Mouse (Mus musculus): Measurements from ENCODE around the gene Atf7ip2.

The Atf7ip2 gene

DNA sequence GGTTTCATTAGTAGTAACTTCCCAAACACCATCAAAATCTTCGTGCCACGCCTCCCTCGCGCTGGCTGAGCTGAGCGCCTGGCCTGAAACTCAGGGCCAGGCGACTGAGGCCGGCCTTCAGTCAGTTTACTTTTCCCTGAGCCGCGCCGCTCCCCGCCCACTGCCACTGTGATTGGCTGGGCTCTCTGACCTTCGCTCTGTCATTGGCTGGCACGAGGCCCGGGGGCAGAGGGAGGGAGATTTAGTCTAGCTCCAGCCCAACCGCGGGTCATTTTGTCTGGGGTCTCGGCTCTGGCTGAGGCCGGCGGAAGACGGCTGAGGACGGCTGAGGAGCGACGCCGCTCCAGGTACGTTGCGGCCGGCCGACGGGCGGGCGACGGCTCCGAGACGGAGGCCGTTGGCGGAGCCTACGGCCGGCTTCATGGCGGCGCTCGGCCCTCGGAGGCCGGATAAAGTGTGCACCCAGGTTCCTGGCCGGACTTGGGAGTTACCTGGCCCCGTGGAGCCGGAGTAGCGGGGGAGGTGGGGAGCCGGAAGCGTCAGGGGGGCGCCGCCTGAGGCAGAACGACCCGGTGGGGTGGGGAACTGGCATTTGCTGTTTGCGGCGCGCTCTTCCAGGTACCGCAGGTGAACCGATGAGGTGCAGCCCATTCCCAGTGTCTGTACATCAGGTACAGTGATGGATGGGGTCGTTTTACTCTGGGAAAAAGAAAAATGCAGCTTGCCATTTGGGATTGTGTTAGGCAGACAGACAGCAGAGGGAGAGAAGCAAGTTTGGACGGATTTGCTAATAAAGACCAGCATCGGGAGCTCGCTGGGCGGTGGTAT lies at the start of gene Atf7ip2:
Atf7ip2 (plus strand) TSS at position 34 of the 828 bp plus-strand sequence.
- TF ChIP-seq GATA4 (IDR thresholded peaks at IDR 0.05; ENCODE audit: insufficient replicate concordance, low read length) = no peak

DNA sequence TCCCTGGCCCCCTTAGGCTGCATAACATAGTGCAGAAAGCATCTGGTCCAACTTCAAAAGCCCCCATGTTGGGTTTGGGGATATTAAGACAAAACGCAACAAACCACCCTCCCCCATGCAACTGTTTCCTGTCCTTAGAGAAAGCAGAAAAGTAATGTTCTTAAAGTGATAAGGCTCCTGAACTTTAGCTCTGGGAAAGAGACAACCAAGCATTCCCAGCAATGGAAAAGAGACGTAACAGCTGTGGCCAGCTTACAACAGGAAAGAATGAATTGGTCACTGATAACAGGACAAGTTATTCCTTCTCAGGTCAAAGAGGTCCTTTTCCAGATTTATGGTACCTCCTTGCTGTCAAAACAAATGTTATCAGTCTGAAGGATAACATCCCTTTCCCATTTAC lies 49.3 kb upstream of the Atf7ip2 start:
- TF ChIP-seq GATA4 (IDR thresholded peaks at IDR 0.05; ENCODE audit: insufficient replicate concordance, low read length) = no peak

DNA sequence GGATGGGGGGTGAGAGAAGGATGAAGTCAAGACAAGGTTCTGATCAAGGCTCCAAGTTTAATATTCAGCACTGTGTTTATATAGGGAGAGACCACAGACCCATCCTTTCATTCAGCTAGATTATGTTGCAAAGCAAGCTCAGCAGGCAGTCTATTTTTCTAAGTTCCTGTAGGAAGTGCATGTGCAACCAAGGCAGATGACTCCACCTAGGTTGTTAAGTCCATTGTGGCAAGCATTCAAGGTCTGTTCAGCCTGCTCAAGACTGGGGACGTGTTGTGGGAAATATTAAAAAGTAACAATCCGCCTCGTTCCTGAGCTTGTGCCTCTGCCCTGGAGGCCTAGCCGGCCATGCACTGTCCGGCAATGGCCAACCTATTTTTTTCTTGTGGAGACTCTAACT lies 45.1 kb upstream of the Atf7ip2 start:
- no peak for TF ChIP-seq GATA4 (IDR thresholded peaks at IDR 0.05; ENCODE audit: insufficient replicate concordance, low read length)

DNA sequence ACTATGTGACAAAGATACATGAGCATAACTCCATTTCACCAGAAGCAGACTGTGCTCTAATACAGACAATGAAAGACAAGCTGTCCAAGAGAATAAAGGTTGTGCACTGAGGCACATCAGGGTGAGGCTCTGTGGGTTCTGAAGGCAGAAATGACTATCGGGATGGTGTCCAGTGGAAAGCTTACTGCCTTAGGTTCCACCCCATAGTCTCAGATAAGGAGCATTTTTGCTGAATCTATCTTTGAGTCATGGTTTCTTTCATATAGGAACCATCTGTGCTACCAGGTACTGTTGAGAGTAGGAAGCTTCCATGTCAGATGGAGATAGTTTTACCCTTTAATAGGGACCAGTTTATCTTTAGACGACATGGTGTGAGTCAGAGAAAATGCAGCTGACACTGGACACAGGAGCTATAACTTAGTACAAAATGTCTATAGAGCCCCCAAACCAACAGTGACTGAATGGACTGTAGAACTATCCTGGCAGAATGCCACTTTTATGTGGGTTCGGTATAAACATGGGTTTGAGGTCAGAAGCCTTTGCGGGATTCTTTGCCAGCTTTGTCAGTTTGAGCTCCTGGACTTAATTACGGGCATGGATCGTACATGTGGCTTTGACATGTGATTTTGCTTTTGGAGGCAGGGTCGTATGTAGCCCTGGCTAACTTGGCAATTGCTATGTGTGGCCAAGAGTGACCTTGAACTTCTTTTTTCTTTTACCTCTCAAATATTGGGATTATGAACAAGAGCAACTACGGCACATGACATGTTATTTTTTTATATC lies 23.2 kb upstream of the Atf7ip2 start:
- no peak for TF ChIP-seq GATA4 (IDR thresholded peaks at IDR 0.05; ENCODE audit: insufficient replicate concordance, low read length)

DNA sequence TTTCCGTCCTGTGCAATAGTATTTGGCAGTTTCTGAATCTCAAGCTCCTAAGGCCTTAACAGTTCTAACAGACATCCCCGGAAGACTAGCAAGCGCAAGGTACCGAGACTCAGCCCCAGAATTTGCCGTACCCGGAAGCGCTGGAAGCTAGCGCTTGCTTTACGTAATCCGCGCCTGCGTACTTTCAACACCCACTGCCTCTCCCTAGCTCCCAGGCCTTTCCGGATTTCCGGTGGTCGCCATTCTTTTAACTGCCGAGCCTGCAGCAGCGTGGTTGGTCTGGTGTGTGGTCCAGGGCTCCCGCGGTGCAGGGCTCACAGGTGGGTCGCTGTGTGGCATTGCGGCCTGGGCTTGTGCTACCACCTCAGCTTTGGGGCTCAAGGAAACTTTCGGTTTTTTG lies 22.5 kb upstream of the Atf7ip2 start, which contains the start of gene Rpl39l:
Rpl39l (plus strand) TSS at position 222 of the 400 bp plus-strand sequence.
- no peak for TF ChIP-seq GATA4 (IDR thresholded peaks at IDR 0.05; ENCODE audit: insufficient replicate concordance, low read length)

DNA sequence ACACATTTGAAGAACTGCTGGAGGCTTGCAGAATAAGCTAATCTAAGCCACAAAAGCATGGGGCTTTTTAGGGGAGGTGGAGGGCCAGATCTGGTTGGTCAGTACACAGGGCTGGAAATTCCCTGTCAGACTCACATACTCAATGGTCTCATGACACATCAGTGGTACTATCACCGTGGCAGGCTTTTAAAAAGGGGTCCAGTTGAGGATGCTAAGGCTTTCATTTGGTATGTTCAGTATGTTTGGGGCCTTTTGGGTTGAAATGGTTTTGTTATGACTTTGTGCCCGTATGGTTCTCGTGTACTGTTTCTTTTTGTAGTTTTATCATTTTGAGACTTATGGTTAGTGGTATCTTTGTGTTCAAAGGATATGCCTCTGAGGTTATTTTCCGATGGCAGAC lies 21.2 kb upstream of the Atf7ip2 start:
- no peak for TF ChIP-seq GATA4 (IDR thresholded peaks at IDR 0.05; ENCODE audit: insufficient replicate concordance, low read length)

DNA sequence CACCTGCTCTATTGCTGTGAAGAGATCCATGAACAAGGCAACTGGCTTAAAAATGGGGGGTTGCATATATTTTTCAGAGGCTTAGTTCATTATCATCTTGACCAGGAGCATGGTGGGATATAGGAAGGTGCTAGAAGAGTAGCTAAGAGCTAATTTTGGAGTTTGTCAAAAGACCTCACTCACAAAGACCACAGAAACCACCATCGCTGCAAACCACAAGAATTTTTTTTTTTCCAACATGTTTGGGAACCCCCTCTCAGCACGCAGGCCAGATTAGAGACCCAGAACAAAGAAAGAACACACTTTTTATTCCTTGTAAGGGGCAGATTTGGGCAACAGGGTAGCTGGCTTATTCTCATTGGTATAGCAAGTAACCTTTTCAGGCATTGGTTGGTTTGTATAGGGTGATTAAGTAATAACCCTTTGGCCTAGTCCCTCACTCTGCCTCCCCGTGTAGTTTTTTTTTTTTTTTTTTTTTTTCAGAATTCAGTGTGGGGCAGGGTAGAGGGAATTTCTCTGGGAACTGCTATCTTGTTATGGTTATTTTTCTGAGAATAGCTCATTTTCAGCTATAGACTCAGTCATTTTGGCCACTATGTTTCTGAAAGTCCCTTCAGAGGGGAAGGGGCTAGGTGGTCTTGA lies 20.2 kb upstream of the Atf7ip2 start:
- TF ChIP-seq GATA4 (IDR thresholded peaks at IDR 0.05; ENCODE audit: insufficient replicate concordance, low read length) = no peak

DNA sequence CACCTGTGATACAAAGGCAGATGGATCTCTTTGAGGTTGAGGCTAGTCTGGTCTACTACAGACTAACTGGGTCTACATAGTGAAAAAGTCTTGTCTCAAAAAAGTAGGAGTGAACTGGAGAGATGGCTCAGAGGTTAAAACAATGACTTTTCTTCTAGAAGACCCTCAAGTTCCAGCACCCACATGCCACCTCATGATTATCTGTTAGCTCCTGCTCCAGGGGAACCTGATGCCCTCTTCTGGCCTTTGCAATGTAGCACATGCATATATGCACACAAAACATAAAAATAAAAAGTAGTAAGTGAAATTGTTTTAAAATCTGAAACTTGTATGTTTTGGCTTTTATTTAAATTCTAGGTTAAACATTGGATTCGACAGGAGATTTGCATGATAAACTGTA lies 16.3 kb downstream of the Atf7ip2 start:
- no peak for TF ChIP-seq GATA4 (IDR thresholded peaks at IDR 0.05; ENCODE audit: insufficient replicate concordance, low read length)

DNA sequence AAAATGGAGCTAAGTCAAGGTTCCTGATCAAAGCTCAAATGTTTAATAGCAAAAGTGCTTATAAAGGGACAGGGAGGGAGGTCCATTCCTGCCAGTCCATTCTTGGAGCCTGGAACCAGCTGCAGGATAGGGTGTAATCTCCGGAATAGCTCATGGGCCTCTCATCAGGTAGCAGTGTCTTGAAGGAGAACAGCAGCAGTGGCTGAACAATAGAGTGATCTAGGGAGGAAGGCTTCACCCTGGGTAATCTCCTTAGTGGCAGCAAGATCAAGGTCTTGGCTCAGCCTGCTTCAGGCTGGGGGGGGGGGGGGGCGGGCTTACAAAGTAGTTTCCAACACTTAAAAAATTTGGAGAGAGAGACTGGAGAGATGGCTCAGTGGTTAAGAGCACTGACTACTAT lies 34.8 kb downstream of the Atf7ip2 start:
- TF ChIP-seq GATA4 (IDR thresholded peaks at IDR 0.05; ENCODE audit: insufficient replicate concordance, low read length) = no peak

DNA sequence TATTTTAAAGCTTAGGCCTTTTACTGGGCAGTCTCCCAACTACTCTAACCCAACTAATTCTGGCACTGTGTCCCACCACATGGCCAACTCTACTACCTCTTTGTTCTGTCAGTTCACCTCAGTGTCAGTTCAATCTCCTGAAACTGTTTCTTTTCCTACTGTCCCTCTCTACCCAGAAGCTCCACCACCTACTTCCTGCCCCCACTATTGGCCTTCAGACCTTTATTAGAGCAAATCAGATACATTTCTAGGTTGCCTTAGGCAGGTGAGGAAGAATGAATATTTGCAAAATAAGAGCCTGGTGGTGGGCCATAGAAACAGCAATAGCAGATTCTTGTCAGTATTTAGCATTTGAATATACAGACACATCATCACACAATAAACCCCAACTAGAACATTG lies 44.1 kb downstream of the Atf7ip2 start:
- TF ChIP-seq GATA4 (IDR thresholded peaks at IDR 0.05; ENCODE audit: insufficient replicate concordance, low read length) = no peak

DNA sequence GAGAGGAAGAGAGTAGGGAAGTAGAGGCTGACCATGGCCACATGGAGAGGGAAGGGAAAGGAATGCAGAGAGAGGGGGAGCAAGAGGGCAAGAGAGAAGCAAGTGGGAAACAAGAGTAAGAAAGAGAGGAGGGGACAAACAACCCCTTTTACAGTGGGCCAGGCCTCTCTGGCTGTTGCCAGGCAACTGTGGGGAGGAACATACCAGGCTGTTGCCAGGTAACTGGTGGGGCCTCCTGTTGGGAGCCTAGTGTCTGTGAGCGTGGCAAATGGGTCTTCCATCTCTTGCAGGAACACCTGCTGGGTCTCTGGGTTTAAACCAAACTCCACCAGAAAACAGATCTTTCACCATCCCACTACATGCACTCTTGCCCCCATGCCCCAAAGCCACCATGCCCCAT lies 61.5 kb downstream of the Atf7ip2 start:
- TF ChIP-seq GATA4 (IDR thresholded peaks at IDR 0.05; ENCODE audit: insufficient replicate concordance, low read length) = no peak

DNA sequence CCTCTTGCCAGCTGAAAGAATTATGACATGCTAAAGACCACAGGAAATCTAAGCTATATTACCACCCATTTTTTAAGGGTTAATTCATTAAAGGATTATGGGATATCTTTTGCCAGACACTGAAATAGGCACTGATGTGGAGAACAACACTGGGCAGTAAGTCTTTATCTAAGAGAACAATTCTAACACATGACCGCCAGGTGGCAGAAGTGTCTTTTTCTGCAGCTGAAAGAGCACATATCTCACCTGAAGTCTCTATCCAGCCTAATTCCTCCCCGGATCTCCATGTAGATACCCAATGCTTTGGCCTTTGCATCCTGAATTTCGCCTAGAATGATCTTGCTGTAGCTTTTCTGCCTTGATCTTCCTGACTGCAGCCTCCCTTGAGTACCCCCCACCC lies 79.7 kb downstream of the Atf7ip2 start:
- no peak for TF ChIP-seq GATA4 (IDR thresholded peaks at IDR 0.05; ENCODE audit: insufficient replicate concordance, low read length)

DNA sequence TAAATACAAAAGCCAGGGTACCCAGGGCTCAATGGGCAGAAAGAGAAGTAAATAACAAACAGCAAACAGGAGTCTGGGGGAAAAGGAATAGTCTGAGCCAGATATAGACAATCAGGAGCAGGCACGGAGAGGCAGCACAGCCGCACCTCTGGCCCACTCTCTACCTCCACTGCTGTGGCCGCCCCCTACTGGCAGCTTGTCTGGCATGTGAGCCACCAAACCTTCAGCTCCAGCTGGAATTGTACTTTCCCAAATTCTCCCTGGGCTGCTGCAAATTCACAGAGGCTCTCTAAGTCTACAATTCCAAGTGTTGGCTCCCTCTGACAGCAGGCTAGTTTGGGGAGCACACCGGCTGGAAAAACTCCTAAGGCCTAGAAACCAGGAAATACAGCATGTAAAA lies 82.0 kb downstream of the Atf7ip2 start:
- no peak for TF ChIP-seq GATA4 (IDR thresholded peaks at IDR 0.05; ENCODE audit: insufficient replicate concordance, low read length)

DNA sequence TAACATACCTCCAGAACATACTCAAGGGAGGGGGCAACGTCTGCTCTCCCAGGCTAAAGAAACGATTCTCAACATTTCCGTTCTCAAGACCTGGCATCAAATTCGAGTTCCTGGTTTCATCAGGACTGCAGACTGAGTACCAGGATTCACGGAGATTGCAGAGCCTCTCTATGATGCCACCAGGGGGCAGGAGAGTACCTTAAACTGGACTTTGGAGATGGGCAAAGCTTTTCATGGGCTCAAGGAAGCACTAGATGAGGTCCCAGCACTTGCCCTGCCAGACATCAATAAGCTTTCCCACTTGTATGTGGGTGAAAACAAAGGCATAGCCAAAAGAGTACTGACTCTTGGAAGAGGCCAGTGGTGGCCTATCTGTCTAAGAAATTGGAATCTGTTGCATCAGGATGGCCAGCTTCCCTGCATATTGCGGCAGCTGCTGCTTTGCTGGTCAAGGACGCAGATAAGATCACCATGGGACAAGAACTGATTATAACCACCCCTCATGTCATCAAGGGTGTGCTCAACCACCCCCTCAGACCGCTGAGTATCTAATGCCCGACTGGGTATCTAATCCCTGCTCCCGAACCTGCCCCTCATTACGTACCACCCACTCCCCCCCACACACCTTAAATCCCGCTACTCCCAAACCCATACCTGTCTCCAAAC lies 87.9 kb downstream of the Atf7ip2 start:
- no peak for TF ChIP-seq GATA4 (IDR thresholded peaks at IDR 0.05; ENCODE audit: insufficient replicate concordance, low read length)

DNA sequence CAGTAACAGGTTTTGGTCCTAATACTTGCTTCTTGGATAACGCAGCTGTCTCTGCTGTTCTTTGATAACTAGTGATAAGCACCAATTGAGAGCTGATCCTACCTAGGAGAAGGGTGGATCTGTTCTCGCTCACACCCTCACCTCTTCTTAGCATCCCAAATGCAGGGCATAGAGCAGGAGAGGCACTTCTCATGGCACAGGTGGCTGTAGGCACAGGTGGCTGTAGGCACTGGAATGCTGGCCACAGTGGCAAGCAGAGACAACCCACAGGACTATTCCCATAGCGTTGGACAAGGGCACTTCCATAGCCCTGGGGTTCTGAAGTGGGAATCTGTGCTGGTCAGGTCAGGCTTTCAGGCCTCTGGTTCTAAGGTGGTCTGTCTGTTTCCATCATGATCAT lies 89.4 kb downstream of the Atf7ip2 start:
- no peak for TF ChIP-seq GATA4 (IDR thresholded peaks at IDR 0.05; ENCODE audit: insufficient replicate concordance, low read length)
